Comparison of ENCODE assay signal across 20 mouse cellular contexts in genomic region chr2:166414856-166415255, GRCm38 (mm10).
DNase-seq lines count a peak whose midpoint lies in the region; ATAC-seq and TF ChIP-seq lines count a peak whose summit lies in the region.
"Had no signal": no experiment of that assay in that cellular context is flagged by ENCODE, and none has a peak within 500 bp of the region (broad histone marks: within the 10 kb centered on the region; RNA-seq: fewer than 3 reads in every experiment).

No protein-coding gene starts in this region.

- no peak overlapping the region for H3K9ac ChIP-seq in hindbrain, embryonic 13.5 days
- H3K9ac ChIP-seq in hindbrain, embryonic 14.5 days, result no peak overlapping the region
- H3K9ac ChIP-seq in ES-Bruce4 (ENCODE audit: low read depth, poor library complexity, severe bottlenecking), result no peak overlapping the region
- H3K9ac ChIP-seq in embryonic facial prominence, embryonic 12.5 days, result no peak overlapping the region
- H3K9ac ChIP-seq in limb, embryonic 12.5 days (replicated peaks), result no peak overlapping the region
- H3K9ac ChIP-seq: liver, postnatal 0 days; midbrain, embryonic 12.5 days had no signal

- H3K4me1 ChIP-seq in hindbrain, embryonic 13.5 days (replicated peaks), result peaks cover 50% of the 10 kb centered on the region
- H3K4me1 ChIP-seq in hindbrain, embryonic 14.5 days (replicated peaks; ENCODE audit: control insufficient read depth, insufficient read depth, low read length), result peaks cover 26% of the 10 kb centered on the region
- H3K4me1 ChIP-seq in ES-Bruce4 (ENCODE audit: control insufficient read depth, insufficient read depth, low read length), result peaks cover 2% of the 10 kb centered on the region
- peaks cover 56% of the 10 kb centered on the region for H3K4me1 ChIP-seq in embryonic facial prominence, embryonic 12.5 days
- H3K4me1 ChIP-seq in limb, embryonic 12.5 days (replicated peaks), result peaks cover 44% of the 10 kb centered on the region

- WGBS in hindbrain, embryonic 13.5 days, result 83% methylated on average over 8 of the region's 8 CpGs
- 87% methylated on average over 8 of the region's 8 CpGs for WGBS in hindbrain, embryonic 14.5 days
- WGBS in embryonic facial prominence, embryonic 12.5 days, result 85% methylated on average over 8 of the region's 8 CpGs
- 90% methylated on average over 8 of the region's 8 CpGs for WGBS in limb, embryonic 12.5 days

- no peak for ATAC-seq in hindbrain, embryonic 13.5 days (ENCODE audit: low FRiP score)
- ATAC-seq in hindbrain, embryonic 14.5 days (ENCODE audit: low FRiP score), result no peak
- no peak for ATAC-seq in embryonic facial prominence, embryonic 12.5 days (ENCODE audit: insufficient number of reproducible peaks, insufficient read depth, low FRiP score, low TSS enrichment)
- no peak for ATAC-seq in limb, embryonic 12.5 days (ENCODE audit: insufficient number of reproducible peaks, insufficient read depth, low FRiP score, low TSS enrichment, low read depth)
- ATAC-seq: liver, postnatal 0 days had no signal

- TF ChIP-seq POLR2A in ES-Bruce4 (IDR thresholded peaks at IDR 0.05; ENCODE audit: insufficient read depth, low read length), result no peak

- no peak overlapping the region for H3K4me2 ChIP-seq in hindbrain, embryonic 13.5 days
- no peak overlapping the region for H3K4me2 ChIP-seq in hindbrain, embryonic 14.5 days (replicated peaks)
- no peak overlapping the region for H3K4me2 ChIP-seq in embryonic facial prominence, embryonic 12.5 days (replicated peaks)
- H3K4me2 ChIP-seq in limb, embryonic 12.5 days, result no peak overlapping the region
- H3K4me2 ChIP-seq: midbrain, embryonic 12.5 days had no signal

- H3K9me3 ChIP-seq in hindbrain, embryonic 13.5 days, result no peaks in the 10 kb centered on the region
- H3K9me3 ChIP-seq in hindbrain, embryonic 14.5 days (ENCODE audit: control insufficient read depth, low read length), result no peaks in the 10 kb centered on the region
- no peaks in the 10 kb centered on the region for H3K9me3 ChIP-seq in ES-Bruce4 (replicated peaks; ENCODE audit: control insufficient read depth, insufficient read depth, low read length, poor library complexity, severe bottlenecking)
- H3K9me3 ChIP-seq in embryonic facial prominence, embryonic 12.5 days, result no peaks in the 10 kb centered on the region
- no peaks in the 10 kb centered on the region for H3K9me3 ChIP-seq in limb, embryonic 12.5 days
- H3K9me3 ChIP-seq: midbrain, embryonic 12.5 days had no signal

- no peak for TF ChIP-seq EP300 in ES-Bruce4 (IDR thresholded peaks at IDR 0.05; ENCODE audit: insufficient read depth, low read depth, low read length)

- peaks cover 26% of the 10 kb centered on the region; the same call in 1 of the 2 replicates for H3K27me3 ChIP-seq in hindbrain, embryonic 13.5 days
- peaks cover 6% of the 10 kb centered on the region; the same call in 1 of the 2 replicates for H3K27me3 ChIP-seq in hindbrain, embryonic 14.5 days (ENCODE audit: control insufficient read depth, insufficient read depth, low read length)
- no peaks in the 10 kb centered on the region for H3K27me3 ChIP-seq in ES-Bruce4 (ENCODE audit: control insufficient read depth, insufficient read depth, low read length, poor library complexity, severe bottlenecking)
- no peaks in the 10 kb centered on the region for H3K27me3 ChIP-seq in embryonic facial prominence, embryonic 12.5 days
- H3K27me3 ChIP-seq in limb, embryonic 12.5 days, result peaks cover 11% of the 10 kb centered on the region; the same call in 1 of the 2 replicates

- no peaks in the 10 kb centered on the region for H3K36me3 ChIP-seq in hindbrain, embryonic 13.5 days
- no peaks in the 10 kb centered on the region for H3K36me3 ChIP-seq in hindbrain, embryonic 14.5 days (replicated peaks; ENCODE audit: control insufficient read depth, insufficient read depth)
- H3K36me3 ChIP-seq in ES-Bruce4 (ENCODE audit: control insufficient read depth, insufficient read depth, low read length, poor library complexity, severe bottlenecking), result no peaks in the 10 kb centered on the region
- no peaks in the 10 kb centered on the region for H3K36me3 ChIP-seq in embryonic facial prominence, embryonic 12.5 days
- H3K36me3 ChIP-seq in limb, embryonic 12.5 days, result no peaks in the 10 kb centered on the region
- H3K36me3 ChIP-seq: G1E; midbrain, embryonic 12.5 days had no signal

- DNase-seq in hindbrain, embryonic 14.5 days (ENCODE audit: low spot score), result no peak
- no peak for DNase-seq in retina, postnatal 1 day
- DNase-seq in urinary bladder, postnatal 14 days (ENCODE audit: low spot score), result no peak
- no peak for DNase-seq in adrenal gland, postnatal 10 days
- DNase-seq: adrenal gland, adult 2 months; cerebellum, adult 11-12 months; cerebellum, postnatal 36 days; gastrocnemius, postnatal 10 days; kidney, adult 18-20 months; liver; liver, postnatal 0 days; right cerebral cortex, postnatal 4 days had no signal

- no peak for TF ChIP-seq CTCF in ES-Bruce4 (IDR thresholded peaks at IDR 0.05; ENCODE audit: low read depth, low read length)

- peak overlapping the region; percentile 58 for H3K27ac ChIP-seq in hindbrain, embryonic 13.5 days
- no peak overlapping the region for H3K27ac ChIP-seq in hindbrain, embryonic 14.5 days
- no peak overlapping the region for H3K27ac ChIP-seq in ES-Bruce4 (ENCODE audit: insufficient read depth, low read length)
- peak overlapping the region; percentile 89 for H3K27ac ChIP-seq in embryonic facial prominence, embryonic 12.5 days
- H3K27ac ChIP-seq in limb, embryonic 12.5 days, result peak overlapping the region; percentile 85
- H3K27ac ChIP-seq: macrophage; midbrain, embryonic 12.5 days had no signal

- H3K4me3 ChIP-seq in hindbrain, embryonic 13.5 days, result no peak overlapping the region
- no peak overlapping the region for H3K4me3 ChIP-seq in hindbrain, embryonic 14.5 days (replicated peaks; ENCODE audit: low read length)
- peak overlapping the region; percentile 24; the same call in 1 of the 2 replicates for H3K4me3 ChIP-seq in ES-Bruce4 (ENCODE audit: low read depth, low read length)
- no peak overlapping the region for H3K4me3 ChIP-seq in embryonic facial prominence, embryonic 12.5 days
- no peak overlapping the region for H3K4me3 ChIP-seq in limb, embryonic 12.5 days (replicated peaks)
- H3K4me3 ChIP-seq: midbrain, embryonic 12.5 days; myocyte had no signal

Comparison
In these comparisons a context has a peak if more than half of its experiments do, and no peak if none do; other contexts are left out.
1. H3K27ac ChIP-seq: peak in hindbrain, embryonic 13.5 days (single experiment), embryonic facial prominence, embryonic 12.5 days (single experiment) and limb, embryonic 12.5 days (single experiment); none in hindbrain, embryonic 14.5 days (single experiment) and ES-Bruce4 (single experiment).